Mouse (Mus musculus) layer of hippocampus, adult 18-20 months (tissue): ENCODE data around the gene Zer1. TPM values are rescaled to one million over a fixed set of nuclear protein-coding genes. Genes with fewer than 3 reads are reported as not detected.

Experiments
- DNase-seq, 2 experiments: peaks; one replicate each; pipeline ENCODE4 v3.0.0; 2022; ENCODE audit warnings: low spot score in 2 of 2
- total RNA-seq, 2 experiments: library from RNA; stranded (reverse); gene quantifications; 2 replicates each; pipeline ENCODE4 v1.2.3; 2021

Gene Zer1
- total RNA-seq, 2 experiments from 2014 or later = 187 to 193 TPM

DNA sequence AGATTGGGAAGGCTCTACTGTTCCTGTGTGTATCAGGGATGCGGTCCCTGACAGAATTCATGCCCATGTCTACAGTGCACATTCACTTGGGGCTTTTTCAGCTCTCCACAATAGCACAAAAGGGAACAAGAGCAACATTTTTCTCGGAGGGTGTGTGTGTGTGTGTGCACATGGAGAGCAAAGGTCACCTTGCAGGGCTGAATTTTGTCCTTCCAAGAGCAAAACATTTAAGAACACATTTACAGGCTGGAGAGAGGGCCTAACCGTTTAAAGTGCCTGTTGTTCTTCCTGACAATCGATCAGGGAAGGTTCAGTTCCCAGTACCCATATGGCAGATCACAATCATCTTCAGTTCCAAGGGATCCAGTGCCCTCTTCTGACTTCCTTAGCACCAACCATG, 5.8 kb upstream of the Zer1 start:
- no peak for DNase-seq

DNA sequence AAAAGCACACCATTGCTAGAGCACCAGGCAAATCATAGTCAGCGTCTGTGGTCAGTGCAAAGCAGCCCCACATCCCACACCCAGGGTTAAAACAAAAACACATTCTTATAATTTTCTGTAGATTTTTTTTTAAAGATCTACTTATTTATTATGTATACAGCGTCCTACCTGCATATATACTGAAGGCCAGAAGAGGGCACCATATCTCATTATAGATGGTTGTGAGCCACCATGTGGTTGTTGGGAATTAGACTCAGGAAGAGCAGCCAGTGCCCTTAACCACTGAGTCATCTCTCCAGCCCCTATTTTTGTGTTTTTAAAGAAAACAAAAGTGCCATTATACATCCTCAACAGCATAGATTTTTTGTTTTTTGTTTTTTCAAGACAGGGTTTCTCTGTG, 4.4 kb upstream of the Zer1 start:
- peak in 1 of 2 experiments; percentile 72 for DNase-seq

DNA sequence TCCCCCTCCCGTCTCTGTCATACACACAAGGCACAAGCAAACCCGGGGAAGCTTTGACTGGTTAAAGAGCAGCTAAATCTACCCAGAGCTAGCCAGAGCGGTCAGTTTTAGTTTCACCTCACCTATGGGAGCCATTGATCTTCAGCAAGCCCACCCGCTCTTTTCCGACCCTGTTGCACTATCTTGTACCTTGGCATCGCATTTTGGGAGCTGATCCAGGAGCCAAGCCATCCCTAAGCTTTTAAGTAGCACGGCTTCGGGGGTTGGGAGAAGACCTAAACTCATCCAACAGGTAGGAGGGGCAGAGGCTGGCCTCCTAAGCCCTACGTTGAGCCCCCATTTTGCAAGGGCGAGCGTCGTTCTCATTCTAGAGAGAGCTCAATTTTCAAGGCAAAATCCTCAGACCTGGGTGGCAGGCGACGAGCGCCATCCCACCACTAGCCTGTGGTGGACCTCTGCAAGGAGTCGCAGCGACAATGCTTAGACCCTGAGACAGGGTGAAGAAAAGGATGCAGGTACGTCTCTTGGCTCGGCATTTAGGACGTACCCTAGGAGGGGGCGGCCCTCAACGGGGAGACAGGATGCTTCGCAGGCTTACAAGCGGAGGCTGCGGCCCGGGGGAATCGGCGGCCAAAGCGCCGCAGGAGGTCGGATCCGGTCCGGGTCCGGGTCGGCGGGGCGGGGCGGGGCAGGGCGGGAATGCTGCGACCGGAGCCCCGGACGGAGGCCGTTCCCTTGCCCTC, 485 bp downstream of the Zer1 start:
- peak; percentile 35 to 53 for DNase-seq

DNA sequence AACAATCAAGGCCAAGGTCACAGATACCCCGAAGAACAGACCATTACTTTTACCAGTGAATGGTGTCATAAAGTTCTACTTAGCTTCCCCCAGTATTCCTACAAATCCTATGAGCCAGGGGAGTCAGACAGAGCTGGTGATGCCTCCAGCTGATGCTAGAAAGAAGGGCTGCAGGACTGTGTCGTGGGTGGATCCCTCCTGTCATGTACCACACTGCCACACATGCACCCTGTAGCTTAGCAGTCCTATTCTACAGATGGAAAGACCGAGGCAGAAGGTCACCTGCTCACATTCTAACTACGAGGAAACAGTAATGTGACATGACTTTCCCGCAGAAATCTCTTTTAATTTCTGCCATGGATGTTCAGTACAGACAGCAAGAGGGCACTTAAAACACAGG, 1.6 kb downstream of the Zer1 start:
- DNase-seq = peak in 1 of 2 experiments; percentile 78

DNA sequence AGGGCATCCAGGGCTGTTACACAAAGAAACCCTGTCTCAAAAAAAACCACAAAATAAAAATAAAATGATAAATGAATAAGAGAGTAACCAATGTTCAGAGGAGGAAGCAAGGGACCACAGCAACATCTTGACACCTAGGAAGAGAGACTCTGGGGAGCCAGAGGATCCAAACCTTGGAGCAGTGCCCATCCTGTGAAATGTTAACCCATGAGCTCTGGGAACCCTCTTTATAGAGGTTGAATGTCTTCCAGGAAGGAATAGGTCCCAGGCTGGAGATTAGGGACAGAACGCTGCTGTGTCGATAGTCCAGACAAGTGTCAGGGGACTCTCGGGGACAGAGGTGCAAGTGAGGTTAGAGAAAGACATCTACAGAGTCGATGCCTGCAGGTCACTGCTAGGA, 4.1 kb downstream of the Zer1 start:
- DNase-seq = no peak

DNA sequence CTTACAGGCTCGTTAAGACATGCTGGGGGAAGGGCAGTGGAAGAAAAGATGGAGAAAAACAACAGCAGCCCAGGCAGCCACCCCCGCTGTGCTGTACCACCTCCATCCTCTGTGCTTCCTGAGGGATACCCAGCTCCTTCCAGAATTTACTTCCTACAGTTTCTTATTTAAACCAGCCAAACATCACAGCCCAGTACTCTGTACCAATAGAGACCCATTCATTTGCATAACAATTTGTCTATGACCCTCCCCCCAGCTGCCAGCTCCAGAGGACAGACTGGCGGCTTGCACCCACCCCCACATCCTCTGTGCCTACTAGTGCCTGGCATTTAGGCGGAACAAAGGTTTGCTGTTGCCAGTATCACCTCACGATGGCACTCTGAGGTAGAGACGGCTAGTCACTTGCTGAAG, 4.7 kb downstream of the Zer1 start:
- DNase-seq = peak; percentile 84 to 89

DNA sequence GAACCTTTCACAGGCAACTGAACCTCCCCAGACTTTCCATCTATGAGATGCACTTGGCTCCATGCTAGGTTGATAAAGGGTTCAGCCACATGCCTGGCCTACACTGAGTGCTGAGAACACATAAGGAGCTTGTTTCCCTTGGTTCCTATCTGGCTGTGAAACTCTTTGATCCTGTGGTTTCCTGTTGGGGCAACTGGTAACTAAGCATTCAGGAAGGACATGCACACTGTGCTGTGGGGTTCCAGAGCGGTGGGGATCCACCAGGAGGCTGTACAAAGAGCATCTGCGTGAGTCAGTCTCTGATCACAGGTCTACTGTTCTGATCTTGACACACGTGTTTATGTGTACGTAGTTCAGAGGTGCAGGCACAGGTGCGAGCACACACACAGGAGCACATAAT, 11.8 kb downstream of the Zer1 start:
- DNase-seq = no peak

DNA sequence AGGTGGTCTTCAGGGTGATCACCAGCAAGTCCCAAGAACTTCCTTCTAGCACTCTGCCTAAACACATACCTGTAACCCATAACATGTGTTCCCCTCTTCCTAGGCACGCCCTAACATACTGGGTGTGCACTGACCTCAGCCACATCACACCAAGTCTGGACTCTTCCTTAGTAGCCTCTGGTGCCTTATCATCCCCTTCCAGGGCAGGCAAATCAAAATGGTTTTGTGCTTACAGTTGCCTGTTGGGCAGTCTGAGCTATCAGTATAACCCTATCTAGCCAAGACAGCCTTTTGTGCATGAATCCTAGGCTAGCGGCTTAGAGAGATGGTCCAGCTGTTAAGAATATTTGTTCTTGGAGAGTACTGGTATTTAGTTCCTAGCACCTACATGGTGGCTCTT, 12.9 kb downstream of the Zer1 start:
- no peak for DNase-seq

DNA sequence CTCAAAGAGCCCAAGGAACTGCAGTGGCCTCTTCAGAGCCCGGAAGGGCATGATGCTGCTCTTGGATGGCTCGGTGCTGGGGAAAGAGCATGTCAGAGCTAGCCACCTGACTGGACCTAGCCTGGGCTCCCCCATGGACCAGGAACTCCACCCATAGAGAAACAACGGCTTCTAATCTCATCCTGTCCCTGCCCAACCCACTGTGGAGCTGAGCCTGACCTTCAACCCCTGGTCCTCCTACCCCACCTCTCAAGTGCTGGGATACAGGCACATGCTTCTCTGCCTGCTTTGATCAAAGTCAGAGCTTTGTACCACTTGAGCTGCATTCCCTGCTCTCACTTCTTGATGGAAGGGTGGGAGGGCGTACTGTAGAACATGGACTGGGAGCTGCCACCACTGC, 16.1 kb downstream of the Zer1 start:
- DNase-seq = no peak

DNA sequence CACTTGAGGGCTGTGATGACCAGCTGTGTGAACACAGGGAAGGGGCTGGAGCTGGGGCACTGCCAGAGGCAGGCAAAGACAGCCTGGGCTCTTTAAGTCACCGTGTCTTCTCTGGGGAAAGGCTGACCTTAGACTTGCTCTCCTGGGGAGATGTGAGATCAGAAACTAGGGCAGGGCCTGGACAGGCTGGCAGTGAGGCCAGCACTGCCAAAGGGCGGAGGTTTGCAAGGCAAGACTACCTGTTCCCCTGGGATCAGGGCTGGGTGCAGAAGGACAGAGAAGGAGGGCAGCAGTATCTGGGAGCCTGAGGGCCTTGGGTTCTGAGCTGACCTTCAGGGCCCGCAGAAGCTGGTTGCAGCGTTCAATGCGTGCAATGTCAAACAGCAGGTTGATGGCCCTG, 16.7 kb downstream of the Zer1 start:
- no peak for DNase-seq

DNA sequence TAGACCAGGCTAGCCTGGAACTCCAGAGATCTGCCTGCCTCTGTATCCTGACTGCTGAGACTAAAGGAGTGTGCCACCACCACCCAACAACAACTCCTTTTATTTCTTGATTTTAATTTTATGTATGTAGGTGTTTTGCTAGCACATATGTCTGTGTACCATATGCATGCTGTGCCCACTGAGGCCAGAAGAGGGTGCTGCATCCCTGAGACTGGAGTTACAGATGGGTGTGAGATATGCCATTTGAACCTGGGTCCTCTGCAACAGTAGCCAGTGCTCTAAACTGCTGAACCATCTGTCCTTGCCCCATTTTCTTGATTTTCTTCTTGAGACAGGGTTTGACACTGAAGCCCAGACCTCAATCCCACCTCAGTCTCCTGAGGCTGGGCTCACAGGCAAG, 18.0 kb downstream of the Zer1 start:
- DNase-seq = peak in 1 of 2 experiments; percentile 62

DNA sequence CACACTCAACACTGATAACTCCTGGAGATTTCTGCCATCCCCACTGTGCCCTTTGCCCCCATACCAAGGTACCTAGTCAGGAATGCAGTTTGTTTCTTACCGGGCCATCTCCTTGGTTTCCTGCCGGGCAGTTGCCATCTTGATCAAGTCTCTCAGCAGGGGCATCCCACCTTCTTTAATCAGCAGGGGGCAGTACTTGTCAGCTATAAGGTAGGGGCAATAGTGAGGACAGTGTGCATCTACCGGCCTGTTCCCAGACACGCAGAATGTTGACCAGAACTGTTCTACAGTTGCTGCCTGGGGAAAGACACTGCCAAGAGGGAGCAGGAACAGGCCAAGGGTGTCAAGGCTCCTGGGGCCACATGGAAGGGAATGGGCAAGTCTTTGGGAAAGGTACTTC, 24.2 kb downstream of the Zer1 start:
- no peak for DNase-seq

DNA sequence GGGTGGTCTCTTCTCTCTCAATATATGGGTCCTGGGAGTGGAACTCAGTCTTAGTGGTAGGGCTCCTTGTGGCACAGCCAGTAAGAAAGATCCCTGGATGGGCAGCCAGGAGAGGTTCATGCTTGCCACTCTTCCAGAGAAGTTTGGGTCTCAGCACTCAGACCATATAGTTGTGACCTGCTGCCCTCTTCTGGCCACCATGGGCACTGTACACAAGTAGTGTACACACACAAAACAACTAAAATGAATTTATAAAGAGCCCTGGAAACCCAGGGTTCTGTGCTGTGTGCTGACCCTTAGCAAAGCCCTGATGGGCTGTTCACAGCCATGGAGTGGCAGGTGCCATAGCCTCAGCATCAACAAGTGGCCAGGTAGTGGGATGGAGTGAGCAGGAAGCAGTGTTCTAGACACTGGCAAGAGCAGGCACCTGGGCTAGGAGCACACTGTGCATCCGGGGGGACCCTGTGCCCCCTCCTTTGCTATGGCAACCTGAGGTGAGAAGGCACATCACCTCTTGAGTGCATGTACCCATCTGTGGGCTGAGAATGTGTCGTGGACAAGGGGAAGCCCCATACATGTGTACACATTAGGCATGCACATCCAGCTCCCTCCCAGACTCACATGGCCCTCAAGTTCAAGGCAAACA, 28.4 kb downstream of the Zer1 start:
- no peak for DNase-seq

DNA sequence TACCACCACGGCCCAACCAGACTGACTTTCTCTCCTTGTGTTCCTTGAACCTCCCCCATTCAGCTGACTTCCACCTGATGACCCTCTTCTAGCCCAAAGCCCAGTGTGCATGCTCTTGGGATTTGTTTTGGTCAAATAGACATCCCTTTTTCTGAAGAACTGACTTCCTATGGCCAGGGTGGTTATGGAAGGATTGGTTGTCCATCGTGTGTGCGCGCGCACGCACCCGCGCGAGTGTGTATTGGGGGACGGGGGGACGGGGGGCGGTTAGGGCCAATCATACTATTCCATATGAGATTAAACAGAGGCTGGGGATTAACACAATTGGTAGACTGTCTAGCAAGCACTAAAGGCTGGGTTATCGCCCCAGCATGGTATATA, 30.2 kb downstream of the Zer1 start:
- no peak for DNase-seq

DNA sequence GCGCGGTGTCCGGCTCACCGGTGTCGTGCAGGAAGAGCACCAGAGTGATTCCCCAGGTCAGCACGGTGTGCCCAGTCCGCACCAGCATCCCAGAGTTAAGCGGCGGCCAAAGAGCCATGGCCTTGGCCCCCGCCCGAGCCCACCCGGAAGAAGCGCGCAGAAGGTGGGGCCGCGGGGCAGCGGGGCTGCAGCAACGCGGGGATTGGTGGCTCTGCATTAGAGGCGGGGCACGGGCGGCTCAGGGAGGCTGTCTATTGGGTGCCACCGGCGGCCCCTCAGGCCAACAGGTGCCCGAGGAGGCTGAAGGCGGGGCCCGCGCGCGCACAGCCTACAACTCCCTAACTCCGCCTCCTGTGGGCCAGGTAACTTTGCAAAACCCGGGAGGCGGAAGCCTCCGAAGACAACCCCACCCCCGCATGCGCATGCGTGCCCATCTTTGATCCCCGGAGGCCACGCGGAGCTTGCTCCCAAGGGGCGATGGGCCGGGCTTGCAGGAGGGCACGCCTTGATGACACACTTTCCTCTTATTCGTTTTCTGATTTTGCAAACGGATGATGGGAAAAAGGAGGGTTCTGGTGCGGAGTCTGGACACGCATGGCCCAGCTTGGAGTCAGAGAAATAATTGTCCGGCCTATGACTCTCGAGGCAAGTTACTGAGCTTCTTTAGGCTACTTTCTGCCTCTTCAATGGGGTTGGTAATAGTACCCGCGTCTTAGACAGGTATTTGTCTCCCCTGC, 30.7 kb downstream of the Zer1 start, which contains the start of gene Zdhhc12:
Gene Zdhhc12, minus strand, starts transcription at position 178 of the 737 bp plus-strand sequence.
- peak; percentile 93 to 95 for DNase-seq

DNA sequence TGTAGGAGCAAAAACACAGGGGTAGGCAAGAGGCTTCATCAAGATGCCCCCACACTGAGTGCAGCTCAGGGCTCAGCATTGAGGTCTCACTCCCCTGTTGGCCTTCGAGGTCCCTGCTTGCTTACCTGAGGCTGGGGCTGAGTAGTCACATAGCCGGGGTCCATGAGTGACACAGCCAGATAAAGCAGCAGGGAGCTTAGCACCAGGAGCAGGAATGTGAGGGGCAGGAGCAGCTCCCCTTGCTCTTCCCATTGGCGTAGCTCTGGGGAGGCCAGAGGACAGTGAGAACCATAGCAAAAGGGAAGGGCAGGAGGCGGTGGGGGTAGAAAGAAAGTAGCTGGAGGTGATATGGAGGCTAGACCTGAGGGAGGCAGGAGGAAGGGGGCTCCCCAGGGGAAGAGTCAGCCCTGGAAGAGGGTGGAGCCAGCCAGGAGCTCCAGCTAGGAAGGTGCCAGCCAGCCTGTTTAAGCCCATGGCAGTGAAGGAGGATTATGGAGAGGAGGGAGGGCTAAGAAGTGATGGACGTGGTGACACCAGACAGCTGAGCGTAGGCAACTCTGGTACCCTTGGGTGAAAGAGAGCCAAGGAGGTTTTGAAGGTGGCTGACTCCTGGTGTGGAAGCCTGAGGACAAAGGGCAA, 32.0 kb downstream of the Zer1 start:
- DNase-seq = no peak

DNA sequence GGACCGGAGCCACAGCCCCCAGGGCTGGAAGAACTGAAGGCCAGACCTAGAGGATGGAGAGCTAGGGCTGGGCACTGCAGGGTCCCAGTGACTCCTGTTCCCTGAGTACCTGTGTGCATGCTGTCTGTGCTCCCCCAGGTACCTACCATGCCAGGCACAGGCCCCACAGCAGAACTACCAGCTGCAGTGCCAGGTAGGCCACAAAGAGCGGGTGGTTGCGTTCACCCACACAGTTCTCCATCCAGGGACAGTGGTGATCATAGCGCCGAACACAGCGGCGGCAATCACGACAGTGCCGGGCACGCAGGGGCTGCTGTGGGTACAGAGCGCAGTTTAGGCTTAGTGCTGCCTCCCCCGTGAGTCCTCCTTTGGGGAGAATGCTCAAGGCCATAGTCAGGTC, 32.9 kb downstream of the Zer1 start:
- DNase-seq = no peak

DNA sequence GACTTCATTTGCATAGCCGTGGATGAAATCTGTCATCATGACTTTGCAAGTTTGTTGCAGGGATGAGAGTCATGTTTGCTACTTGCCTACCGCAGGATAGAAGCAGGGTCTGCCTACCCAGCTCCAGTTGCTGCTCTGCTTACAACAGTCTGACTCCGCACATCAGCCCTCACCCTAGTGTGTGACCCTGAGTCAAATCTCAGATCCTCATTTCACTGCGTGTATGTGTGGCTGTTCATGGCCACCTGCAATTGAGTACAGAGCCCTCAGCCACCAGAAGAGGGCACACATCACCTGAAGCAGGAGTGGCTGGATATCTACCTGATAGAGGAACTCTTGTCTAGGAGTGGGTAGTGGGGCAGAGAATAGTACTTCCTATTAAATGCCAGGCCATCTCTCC, 37.1 kb downstream of the Zer1 start:
- no peak for DNase-seq

DNA sequence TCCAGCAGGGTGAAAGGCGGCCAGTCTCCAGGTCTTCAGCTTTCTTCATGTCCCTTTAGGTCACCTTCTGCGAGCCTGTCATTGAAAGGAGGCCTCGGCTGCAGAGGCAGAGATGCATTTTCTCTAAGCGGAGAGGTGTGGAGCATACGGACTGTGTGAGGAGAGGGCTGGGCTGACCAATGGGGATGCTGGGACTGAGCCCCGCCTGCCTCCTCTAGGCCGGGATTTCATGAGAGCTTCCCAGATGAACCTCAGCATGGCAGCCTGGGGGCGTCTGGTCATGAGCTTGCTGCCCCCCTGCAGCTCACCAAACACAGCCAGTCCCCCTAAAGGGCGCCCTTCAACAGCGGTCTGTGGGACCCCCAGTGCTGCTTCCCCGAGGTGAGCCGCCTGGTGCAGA, 39.8 kb downstream of the Zer1 start:
- DNase-seq = no peak

DNA sequence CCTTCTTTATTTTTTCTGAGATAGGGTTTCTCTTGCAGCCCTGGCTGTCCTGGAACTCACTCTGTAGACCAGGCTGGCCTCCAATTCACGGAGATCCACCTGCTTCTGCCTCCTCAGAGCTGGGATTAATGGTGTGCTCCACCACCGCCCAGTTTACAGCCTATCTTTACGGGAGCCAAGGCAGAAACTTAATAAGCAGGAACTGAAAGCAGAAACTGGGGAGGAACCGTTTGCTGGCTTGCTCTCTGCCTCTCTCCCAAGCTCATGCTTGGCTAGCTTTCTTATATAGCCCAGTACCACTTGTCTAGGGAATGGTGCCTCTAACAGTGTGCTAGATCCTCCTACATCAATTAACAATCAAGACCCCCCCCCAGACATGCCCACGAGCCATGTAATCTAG, 40.3 kb downstream of the Zer1 start:
- no peak for DNase-seq

DNA sequence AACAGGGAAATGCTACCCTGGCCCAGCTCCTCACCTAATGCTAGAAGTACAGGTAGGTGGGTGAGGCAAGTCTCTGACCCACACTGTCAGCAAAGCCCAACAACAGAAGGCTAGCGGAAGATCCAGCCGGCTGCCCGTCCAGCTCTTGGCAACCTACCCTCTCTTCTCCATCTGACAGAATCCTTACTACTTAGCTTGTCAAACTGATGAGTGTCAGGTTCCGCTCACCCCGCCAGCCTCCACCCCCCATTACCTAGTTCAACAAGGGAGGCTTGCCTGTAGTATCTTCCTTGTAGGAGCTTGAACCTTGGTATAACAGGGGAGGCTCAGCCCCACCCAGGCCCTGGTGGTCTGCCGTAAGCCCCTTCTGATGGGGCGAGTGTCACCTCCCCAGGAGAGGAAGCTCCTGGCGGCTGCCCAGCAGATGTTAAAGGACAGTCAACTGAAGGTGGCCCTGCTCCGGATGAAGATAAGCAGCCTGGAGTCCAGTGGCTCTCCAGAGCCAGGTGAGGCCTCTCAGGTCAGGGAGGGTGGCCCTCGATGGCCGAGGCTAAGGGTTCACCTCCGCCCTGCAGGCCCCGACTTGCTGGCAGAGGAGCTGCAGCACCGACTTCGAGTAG, 44.1 kb downstream of the Zer1 start:
- no peak for DNase-seq
